Mouse (Mus musculus): Measurements from ENCODE around the gene Itga9.
"Not testable (repeated sequence)": the region's sequence is repeated elsewhere in the genome, so short reads cannot be mapped to it uniquely, and the experiment has no call there.

Gene Itga9

GRCm38 (mm10) chr9:118606148-118606816 lies at the start of gene Itga9:
Itga9 (plus strand) TSS chr9:118606690.
- no peak for DNase-seq (ENCODE audit: extremely low spot score, low read depth, low spot score)

DNA sequence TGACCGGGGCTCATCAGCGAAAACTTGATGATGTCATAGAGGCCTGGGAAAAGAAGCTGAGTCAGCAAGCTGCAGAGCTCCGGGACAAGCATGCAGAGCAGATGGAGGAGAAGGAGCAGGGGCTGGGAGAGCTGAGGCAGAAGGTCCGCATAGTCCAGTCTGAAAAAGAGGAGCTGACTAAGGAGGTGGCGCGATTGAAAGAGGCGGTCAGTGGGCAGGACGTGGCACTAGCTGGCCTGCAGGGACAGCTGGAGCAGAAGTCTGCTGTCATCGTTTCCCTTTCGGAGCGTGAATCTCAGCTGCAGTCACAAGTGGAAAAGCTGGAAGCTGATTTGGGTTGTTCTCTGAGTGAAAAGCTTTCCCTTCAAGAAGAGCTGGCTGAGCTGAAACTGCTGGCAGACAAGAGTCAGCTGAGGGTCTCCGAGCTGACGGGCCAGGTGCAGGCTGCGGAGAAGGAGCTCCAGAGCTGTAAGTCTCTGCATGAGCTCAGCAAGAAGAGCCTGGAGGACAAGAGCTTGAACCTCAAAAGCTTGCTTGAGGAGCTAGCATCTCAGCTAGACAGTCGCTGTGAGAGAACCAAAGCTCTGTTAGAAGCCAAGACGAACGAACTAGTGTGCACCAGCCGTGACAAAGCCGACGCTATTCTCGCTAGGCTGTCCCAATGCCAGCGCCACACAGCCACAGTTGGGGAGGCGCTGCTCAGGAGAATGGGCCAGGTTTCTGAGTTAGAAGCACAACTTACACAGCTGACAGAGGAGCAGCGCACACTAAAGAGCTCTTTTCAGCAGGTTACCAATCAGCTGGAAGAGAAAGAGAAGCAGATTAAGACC lies 49.3 kb upstream of the Itga9 start:
- no peak for DNase-seq (ENCODE audit: extremely low spot score, low read depth, low spot score)

- no peak for DNase-seq (ENCODE audit: extremely low spot score, low read depth, low spot score)
These were observed 43.1 kb upstream of the Itga9 start for GRCm38 (mm10) chr9:118563356-118563755.

GRCm38 (mm10) chr9:118563866-118564265 lies 42.6 kb upstream of the Itga9 start:
- DNase-seq (ENCODE audit: extremely low spot score, low read depth, low spot score) = no peak

- DNase-seq (ENCODE audit: extremely low spot score, low read depth, low spot score) = no peak
These were observed 41.8 kb upstream of the Itga9 start for GRCm38 (mm10) chr9:118564696-118565095.

- DNase-seq (ENCODE audit: extremely low spot score, low read depth, low spot score) = no peak
These were observed 37.2 kb upstream of the Itga9 start for GRCm38 (mm10) chr9:118569328-118569727.

GRCm38 (mm10) chr9:118570865-118571264 lies 35.6 kb upstream of the Itga9 start:
- DNase-seq (ENCODE audit: extremely low spot score, low read depth, low spot score) = no peak

DNA sequence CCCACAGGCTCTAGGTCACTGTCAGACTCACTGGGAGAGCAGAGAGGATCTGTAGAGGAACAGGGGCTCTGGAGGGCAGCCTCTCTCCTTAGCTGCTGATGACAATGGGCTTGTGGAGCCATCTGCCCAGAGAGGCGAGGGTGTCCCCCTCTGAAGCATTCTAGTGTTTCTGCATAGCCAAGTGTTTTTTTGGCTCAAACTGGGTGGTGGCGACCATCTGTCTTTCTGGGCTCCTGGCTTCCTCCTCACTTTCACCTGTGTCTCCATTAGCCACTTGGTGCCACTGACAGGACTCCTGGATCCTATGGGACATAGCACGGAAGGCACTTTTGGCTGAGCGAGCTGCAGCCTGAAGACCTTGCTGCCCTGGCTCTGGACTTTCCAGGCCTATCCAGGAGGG lies 34.8 kb upstream of the Itga9 start:
- DNase-seq (ENCODE audit: extremely low spot score, low read depth, low spot score) = no peak

DNA sequence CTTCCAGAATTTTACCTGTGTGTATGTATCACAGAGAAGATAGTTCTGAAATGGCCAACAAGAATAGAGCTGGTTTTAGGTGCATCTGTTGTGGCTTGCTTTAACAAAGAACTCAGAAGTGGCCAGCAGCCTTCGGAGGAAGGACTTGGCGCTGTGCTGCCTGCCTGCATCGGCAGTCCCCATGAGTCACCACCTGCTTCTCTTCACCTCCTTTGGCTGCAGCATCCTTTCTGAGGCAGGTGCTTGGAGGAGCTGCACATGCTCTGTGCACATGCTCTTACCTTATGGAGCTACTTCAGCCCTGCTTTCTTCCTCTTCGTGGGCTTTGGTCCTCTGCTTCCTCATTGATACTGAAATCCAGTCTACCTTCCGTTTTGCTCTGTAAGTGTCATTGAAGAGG lies 31.6 kb upstream of the Itga9 start:
- DNase-seq (ENCODE audit: extremely low spot score, low read depth, low spot score) = no peak

GRCm38 (mm10) chr9:118580371-118580770 lies 26.1 kb upstream of the Itga9 start:
- no peak for DNase-seq (ENCODE audit: extremely low spot score, low read depth, low spot score)

- no peak for DNase-seq (ENCODE audit: extremely low spot score, low read depth, low spot score)
These were observed 23.7 kb upstream of the Itga9 start for GRCm38 (mm10) chr9:118582757-118583156.

DNA sequence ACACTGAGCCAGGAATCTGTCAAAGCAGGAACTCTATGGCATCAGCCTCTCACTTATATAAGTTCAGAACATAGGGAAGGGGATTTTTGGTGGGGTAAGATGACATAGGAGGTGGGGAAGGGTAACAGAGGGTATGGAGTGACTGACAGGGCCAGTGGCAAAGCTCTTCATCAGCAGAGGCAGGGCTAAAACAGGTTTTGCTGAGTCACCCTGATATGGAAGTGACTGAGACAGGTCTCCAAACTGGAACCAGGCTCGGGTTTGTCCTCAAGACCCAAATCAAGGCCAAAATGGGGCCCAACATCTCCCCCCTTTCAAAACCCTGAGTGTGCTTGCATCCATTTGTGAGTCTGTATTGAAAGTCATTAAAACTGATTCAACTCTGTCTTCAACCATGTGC lies 21.7 kb upstream of the Itga9 start:
- no peak for DNase-seq (ENCODE audit: extremely low spot score, low read depth, low spot score)

DNA sequence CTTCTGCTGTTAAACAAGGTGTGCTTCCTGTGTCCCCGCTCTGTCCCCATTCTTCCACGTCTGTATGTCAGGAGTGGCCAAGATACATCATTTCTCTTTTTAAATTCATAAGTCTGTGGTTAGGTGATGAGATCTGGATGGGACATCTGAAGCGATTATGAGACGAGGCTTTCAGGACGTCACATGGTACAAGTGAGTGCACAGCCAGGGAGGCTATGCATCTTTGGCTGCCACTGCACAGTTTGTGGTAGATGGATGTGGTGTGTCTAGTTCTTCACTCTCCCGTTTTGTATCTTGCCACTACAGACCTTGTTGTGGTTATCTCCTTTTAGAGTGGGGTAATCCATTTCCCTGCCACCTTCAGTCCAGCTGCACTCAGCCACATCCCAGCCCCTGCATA lies 20.5 kb upstream of the Itga9 start:
- DNase-seq (ENCODE audit: extremely low spot score, low read depth, low spot score) = no peak

DNA sequence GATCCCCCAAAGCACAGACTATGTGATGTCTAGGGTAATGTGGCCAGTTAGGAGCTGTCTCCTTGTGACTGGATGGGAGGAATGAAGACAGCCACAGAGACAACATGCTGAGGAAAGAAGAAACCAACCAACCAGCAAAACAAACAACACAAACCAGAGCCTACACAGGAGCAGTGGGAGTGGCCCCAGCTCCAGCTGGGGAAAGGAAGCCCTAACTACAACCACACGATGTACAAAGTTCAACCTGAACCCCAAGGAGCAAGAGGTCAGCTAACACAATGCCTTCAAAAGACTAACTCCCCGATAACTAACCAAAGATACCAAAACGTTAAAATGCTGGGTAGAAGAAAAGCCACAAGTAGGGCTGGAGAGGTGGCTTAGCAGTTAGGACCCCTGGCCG lies 19.4 kb upstream of the Itga9 start:
- no peak for DNase-seq (ENCODE audit: extremely low spot score, low read depth, low spot score)

- DNase-seq (ENCODE audit: extremely low spot score, low read depth, low spot score) = no peak
These were observed 17.2 kb upstream of the Itga9 start for GRCm38 (mm10) chr9:118589249-118589648.

DNA sequence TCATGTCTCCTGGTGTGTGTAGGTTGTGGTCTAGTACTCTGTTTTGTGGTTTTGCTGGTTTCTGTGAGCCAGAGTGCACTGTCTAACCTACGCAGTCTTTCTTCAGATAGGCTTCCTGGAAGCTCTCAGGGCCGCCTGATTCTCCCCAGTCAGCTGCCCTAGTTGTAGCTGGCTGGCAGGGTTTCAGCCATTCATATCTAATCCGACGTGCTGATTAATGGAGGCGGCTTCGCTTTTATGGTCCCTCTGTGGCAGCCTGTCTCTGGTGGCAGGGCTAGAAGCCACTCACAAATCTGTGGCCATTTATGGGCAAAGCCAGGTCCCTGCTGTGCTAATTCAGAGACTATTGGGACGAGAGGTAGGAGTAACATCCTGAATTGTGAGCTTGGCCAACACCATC lies 16.3 kb upstream of the Itga9 start:
- DNase-seq (ENCODE audit: extremely low spot score, low read depth, low spot score) = no peak

GRCm38 (mm10) chr9:118591633-118592032 lies 14.9 kb upstream of the Itga9 start:
- DNase-seq (ENCODE audit: extremely low spot score, low read depth, low spot score) = no peak

DNA sequence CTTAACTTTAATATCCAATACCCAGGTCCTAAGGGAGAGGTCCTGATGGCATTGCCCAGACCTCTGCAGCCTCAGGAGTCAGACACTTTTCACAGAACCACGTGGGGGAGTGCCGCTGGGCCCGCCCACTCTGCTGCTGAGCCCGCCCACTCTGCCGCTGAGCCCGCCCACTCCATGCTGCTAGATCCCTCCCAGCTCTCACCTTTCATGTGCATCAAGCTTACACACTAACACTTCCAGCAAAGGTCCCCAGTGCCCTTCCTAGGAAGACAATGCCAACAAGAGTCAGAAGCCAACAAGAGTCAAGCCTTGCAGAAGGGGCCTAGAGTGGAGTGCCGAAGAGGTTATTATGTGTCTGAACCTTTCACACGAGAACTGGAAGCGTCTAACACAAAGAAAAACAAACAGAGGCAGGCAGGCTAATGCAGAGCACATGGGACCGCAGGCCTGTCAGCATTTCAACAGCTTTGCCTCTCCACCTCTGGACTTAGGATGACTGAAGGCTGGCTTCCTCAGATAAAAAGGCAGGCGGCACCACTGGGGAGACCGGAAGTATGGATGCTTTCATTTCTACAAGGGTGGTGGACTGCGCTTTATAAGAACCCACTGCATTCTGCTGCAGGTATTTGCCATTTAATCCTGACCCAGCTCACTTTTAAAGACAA lies 13.8 kb upstream of the Itga9 start:
- no peak for DNase-seq (ENCODE audit: extremely low spot score, low read depth, low spot score)

- no peak for DNase-seq (ENCODE audit: extremely low spot score, low read depth, low spot score)
These were observed 13.0 kb upstream of the Itga9 start for GRCm38 (mm10) chr9:118593443-118593842.

GRCm38 (mm10) chr9:118596767-118597166 lies 9.7 kb upstream of the Itga9 start:
- DNase-seq (ENCODE audit: extremely low spot score, low read depth, low spot score) = no peak

DNA sequence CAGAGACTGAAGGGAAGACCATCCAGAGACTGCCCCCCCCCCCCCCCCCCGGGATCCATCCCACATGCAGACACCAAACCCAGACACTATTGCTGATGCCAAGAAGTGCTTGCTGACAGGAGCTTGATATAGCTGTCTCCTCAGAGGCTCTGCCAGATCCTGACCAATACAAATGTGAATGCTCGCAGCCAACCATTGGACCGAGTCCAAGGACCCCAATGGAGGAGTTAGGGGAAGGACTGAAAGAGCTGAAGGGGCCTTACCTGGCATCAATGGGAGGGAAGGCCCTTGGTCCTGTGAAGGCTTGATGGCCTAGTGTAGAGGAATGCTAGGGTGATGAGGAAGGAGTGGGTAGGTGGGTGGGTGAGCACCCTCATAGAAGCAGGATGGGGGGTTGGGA lies 6.1 kb upstream of the Itga9 start:
- not testable (repeated sequence) for DNase-seq (ENCODE audit: extremely low spot score, low read depth, low spot score)

GRCm38 (mm10) chr9:118602576-118602975 lies 3.9 kb upstream of the Itga9 start:
- no peak for DNase-seq (ENCODE audit: extremely low spot score, low read depth, low spot score)
